Mouse (Mus musculus) adrenal gland, adult 18-20 months (tissue): ENCODE measurements around the gene Zfhx3. TPM values are rescaled to one million over a fixed set of nuclear protein-coding genes. Genes with fewer than 3 reads are reported as not detected.

Experiments used
- DNase-seq, 2 experiments: peaks; one replicate each; pipeline ENCODE4 v3.0.0; 2021 to 2022; ENCODE audit warnings: low spot score in 2 of 2
- total RNA-seq, 2 experiments: library from RNA; stranded (reverse); gene quantifications; 1 replicate in 1 of 2; 2 replicates in 1 of 2; pipeline ENCODE4 v1.2.3; 2021

Gene Zfhx3
- total RNA-seq, 2 experiments from 2014 or later, result 36.9 to 38.6 TPM

DNA sequence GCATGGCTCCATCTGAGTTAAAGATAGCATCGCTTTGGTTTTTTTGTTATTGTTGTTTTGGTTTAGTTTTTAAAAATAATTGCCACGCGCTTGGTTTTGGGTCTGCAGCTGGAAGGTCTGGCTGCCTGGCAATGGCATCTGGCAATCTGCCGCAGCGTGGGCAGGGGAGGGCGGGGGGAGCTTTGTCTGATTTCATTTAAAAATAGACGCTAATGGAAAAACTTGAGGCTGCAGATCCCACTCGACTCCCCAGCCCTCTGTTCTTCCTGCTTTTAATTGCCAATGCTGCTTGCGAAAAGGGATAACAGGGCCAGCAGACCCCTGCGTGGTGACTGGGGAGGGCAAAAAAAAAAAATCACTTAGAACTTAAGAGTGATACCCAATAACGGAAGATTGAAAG is 69.1 kb downstream of the Zfhx3 start:
- DNase-seq, result no peak

DNA sequence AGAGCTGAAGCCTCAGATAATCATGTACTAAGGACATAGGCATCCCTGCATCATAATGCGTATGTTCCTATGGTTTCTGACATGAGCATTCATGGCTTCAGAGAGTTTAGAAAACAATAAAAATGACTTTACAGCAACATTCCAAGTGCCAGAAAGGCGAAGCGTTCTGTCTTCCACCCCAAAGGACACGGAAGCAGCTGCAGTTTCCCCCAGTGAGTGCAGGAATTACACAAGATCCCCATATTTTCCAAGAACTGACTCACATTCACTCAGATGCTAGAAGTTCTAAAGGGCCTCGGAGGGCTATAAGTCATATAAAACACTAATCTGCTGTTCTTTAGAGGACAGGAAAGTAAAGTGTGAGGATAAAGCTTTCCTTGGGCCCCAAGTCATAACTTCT is 75.3 kb downstream of the Zfhx3 start:
- no peak for DNase-seq

DNA sequence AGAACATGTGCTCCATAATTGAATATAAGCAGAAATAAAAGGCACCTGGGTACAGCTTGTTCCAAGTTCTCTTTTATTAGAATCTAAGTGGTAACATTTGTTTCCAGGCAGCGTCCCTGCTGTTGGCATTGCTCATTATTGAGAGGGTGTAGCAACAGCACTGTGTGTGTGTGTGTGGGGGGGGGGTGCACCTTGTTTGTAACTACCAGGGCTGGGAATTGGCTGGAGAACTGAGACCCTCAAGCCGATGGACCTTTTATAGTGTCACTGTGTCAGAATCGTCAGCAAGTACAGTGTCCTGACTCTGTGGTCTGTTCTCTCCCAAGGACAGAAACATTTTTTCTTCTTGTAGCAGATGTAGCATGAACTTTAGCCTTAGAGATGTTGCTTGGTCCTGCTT is 77.2 kb downstream of the Zfhx3 start:
- no peak for DNase-seq

DNA sequence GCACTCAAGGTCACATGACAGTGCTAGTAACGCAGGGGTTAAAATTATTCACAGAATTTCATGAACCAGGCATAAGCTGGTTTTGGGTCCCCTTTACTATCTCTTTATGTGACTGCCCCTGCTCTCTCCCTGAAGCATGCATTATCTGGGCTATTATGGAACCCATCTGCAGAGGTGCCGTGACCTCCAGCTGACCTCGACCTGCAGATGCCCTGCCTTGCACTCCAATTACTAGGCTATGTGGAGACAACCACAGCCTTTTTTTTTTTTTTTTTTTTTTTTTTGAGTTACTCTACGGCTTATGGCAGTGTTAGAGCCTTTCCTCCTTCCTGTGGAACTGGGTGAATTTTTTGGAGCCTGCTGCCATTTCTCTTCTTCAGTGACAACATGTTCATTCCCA is 80.0 kb downstream of the Zfhx3 start:
- no peak for DNase-seq

DNA sequence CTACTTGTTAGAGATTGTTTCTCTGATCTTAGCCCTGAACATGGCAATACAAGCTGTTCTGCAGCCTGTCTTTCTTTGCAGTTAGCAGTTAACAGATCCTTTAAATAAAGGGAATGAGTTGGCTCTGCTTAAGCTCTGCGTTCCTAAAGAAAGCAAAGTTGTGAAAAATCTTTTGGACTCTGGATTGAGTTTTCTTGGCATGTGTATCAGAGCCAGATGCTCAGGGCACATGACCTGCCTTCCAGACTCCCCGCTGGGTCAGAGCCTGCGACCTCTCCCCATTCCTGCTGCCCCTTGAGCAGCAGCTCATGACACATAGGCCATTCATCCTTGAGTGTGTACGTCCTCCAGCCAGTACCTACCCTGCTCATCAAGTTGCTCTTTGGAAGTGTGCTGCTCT is 81.9 kb downstream of the Zfhx3 start:
- DNase-seq, result no peak

DNA sequence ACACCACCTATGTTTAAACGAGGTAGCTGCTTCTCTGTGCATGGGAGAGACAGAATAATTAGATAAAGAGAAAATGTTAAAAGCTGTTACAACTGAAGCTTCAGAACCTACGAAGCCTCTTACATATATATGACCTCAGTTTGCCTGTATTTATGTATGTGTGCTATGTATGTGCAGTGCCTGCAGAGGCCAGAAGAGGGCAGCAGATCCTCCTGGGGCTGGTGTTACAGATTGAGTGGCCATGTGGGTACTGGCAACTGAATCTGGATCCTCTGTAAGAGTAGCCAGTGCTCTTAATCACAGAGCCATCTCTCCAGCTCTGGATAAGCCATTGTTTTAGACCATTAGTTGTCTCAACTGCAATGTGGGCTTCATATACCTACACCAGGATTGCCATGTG is 82.8 kb downstream of the Zfhx3 start:
- DNase-seq, result no peak

DNA sequence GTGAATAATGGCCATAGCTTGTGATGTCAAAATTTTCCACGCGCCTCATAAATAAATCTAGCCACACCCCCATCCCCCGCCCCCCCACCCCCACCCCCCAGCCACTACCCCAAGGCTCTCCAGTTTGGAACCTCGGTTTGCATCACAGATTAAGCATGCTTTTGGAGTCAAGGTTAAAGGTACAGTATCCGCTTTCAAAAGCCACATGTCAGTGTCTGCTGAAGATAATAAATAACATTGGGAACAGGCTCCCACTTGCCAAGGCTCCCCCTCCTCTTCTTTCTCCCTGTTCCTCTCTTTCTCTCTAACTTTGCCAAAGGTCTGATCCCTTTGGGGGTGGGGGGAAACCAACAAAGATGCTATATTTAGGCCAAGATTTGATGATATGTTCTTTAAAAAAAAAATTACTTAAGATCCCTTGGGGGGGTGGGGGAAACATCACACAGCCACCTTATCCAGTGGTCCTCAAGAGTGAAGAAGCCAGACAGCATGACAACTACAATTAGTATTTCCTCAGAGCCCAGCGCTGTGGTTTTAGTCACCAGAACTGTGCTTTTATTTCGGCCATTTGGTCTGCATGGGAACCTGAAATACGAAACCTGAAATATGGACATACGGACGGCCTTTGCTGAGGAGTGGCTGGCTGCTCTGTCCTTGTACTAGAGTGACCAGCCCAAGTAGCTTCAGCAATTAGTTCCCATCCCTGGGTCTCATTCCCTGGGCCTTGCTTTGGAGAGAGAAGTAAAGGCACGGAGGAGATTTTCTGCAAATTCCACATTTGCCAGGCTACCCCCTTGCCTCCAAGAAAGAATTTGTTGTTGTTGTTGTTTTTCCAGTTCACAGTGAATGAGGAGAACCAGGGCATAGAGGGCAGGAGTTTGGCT is 84.4 kb downstream of the Zfhx3 start:
- no peak for DNase-seq

DNA sequence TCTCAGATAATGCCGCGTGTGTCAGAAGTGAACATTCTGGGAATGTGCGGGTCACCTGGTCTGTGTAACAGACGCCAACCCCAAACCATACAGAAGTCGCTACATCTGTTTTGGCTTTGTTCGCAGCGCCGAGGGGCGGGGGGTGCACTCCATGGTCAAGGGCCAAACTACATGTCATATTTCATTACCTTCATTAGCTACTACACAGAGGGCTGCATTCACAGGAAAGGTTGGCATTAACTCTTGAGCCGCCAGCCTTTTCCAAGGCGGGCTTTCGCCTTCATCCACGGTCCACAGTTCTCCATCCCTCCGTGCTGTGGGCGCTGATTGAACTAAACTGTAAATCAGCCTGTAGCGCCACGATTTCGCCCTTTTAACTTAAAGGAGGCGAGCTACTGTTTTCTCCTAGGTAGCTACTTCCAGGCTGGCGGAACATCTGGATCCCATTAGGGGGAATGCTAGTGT is 85.1 kb downstream of the Zfhx3 start:
- peak in 1 of 2 experiments; percentile 19 for DNase-seq

DNA sequence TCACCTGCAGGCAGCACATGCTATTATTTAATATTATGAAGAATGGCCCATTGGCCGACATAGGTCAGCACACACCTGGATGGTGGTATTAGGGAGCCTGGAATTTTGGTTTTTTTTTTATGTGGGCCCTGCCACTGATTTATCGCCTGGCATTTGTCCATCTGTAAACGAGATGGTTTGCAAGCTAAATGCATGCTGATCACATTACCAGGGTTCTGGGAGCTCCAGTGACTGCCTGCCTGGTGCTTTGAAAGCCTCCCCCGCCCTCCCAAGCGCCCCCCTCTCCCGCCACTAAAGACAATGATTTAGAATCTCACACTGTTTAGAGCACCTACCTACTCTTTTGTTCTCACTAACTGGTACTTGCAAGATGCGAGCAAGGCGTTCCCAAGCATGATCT is 86.0 kb downstream of the Zfhx3 start:
- no peak for DNase-seq

DNA sequence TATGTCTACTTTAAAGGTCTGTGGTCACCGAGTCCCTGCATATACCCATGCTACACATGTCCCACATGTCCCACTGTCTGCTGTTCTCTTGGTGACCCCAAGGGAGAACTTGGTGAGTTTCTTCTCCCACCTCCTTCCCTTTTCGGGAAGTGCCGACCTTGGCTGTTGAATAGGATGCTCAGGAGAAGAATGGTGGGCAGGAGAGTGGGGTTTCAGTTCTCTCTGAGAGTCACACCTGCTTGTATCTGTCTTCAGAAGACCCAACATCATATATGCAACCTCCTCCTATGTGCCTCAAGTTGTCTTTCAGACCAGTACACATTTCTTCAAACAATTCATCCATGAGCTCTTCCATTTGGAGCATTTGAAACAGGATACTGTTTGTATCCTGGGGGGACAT is 88.7 kb downstream of the Zfhx3 start:
- DNase-seq, result no peak

DNA sequence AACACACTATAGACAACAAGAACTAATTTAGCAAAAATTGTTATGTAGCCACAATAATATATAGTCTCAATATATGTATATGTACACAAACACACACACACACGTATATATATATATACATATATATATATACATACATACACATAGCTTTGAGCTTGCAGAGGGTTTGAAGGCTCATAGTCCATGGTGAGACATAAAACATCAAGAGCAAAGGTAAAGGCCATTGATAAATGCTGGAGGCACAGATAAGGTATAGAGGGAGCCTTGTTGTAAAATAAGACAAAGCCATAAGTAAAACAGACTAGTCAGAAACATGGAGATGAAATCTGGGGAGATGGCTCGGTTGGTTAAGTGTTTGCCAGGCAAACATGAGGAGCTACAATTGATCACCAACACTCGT is 91.6 kb downstream of the Zfhx3 start:
- no peak for DNase-seq

DNA sequence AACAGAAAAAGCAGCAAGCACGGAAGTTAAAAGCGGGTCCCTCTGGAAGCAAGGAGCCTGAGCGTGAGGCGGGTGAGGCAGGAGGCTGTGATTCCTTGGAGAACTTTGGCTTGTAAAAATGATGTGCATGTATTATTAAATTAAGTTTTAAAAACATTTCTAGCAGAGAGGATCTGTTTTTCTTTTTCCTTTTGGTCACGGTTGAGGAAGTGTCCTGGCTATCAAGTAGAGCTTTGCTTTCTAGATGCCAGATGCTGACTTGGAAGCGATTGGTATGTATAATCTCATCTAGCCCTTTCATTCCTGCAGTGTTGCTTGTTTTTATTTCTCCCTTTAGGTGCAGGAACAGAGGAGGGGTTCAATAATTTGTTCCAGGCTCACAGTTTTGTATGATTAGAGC is 92.3 kb downstream of the Zfhx3 start:
- DNase-seq, result no peak

DNA sequence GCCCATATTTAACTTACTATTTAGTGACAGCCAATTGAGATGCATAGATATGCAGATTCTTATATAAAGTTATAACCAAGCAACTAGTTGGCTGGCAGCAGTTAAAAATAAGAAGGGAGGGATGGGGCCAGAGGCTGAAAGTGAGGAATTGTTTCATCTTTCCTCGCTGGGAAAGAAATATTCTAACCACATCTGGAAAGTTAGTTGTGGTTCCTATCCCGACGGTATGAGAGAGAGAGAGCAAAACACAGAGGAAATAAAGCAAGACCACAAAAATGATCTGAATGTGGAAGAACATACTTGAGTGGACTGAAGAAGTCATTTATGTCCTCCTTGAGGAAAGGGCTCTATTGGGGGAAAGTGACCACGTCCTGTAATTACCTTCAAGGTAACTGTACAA is 101.2 kb downstream of the Zfhx3 start:
- DNase-seq, result no peak

DNA sequence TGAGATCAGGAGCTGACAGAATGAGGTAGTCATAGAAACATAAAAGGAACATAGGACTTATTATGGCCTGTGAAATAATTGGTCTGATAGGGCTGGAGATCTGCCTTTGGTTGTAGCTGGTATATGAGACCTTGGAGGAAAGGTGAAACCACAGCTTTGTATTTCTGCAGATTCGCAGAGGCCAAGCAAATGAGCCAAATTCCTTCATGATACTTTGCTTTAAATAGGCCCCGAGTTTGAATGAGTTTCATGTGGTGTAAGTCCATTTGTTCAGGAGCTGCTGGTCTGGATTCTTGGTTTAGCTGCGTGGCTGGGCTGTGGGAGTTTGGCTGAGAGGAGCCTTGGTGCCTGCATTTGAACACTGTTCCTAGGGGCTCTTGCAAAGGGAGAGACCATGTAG is 101.7 kb downstream of the Zfhx3 start:
- DNase-seq, result no peak

DNA sequence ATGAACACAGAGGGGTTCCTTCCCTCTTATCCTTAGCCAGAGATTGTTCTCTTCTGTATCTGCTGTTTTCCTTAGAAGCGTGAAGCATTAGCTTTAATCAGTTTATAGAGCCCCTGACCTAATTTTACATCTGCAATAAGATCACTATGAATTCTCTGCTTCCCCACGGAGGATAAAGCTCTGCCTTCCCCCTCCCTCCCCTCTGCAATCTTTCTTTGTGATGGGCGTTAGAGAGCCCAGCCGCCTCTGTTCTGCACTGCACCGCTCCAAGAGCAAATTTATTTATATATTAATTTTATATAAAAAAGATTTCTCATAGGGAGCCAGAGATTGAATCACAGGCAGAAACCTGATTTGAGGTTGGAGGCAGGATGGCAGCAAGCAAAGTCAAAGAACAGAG is 113.8 kb downstream of the Zfhx3 start:
- no peak for DNase-seq

DNA sequence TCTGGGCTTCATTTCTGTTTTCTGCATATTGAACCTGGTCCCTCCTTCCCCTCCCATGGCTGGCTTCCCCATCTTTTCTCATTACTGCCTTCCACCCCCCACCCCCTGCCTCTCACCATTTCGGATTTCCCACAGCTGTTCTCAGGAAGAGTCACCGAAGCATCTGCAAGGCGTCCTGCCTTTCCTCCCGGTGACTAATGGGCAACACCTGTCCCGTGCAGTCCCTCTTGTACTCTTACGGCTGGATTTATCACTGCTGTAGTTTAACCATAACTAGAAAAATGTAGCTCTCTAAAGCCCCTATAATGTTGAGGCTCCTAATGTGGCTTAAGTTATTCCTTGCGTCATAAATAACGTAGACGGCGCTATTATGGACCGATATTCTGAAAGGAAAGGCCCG is 119.5 kb downstream of the Zfhx3 start:
- no peak for DNase-seq

DNA sequence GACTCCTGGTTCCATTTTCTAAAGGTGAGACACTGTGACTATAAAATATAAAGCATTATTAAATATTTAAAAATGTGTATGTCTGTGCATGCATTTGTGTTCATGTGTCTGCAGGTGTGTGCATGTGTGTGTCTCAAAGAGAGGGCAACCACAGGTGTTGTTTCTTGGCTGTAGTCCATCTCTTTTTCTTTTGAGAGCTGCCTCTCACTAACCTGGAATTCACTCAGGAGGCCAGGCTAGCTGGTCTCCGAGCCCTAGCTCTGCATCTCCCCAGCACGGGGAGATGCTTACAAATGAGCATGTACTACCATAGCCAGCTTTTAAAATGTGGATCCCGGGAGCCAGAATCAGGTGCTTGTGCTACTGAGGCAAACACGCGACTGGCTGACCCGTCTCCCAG is 124.7 kb downstream of the Zfhx3 start:
- no peak for DNase-seq

DNA sequence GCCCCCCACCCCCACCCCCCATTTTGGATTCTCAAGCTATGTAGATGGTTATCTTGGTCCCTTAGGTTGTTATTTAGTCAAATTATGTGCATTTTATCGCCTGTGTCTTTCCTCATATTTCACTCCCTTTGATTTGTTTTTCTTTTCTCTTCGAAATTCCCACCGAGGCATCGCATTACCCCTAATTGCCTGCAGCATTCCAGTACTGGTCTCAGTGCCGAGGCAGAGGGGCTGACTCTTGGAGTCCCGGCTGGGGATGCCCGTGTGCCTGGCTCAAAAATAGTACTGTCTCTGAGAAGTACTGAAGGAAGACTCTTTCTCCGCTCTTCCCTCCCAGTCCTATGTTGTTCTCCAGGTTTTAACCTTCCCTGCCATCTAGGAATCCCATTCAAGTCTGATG is 125.8 kb downstream of the Zfhx3 start:
- DNase-seq, result no peak

DNA sequence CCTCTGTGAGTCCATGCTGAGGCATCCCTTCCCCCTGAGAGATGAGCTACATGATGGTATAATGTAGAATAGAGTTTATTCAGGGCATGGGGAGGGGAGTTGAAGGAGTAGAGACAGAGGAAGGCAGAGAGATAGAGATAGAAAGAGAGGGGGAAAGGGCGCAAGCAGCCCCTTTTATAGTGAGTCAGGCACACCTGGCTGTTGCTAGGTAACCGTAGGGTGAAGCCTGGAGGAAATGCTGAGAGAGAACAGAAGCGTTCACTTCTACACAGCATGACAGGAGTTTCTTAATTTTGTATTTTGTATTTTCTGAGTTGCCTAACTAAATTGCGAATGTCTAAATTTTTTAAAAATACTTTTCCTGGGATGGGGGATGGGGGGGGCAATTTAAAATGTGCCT is 128.0 kb downstream of the Zfhx3 start:
- no peak for DNase-seq

DNA sequence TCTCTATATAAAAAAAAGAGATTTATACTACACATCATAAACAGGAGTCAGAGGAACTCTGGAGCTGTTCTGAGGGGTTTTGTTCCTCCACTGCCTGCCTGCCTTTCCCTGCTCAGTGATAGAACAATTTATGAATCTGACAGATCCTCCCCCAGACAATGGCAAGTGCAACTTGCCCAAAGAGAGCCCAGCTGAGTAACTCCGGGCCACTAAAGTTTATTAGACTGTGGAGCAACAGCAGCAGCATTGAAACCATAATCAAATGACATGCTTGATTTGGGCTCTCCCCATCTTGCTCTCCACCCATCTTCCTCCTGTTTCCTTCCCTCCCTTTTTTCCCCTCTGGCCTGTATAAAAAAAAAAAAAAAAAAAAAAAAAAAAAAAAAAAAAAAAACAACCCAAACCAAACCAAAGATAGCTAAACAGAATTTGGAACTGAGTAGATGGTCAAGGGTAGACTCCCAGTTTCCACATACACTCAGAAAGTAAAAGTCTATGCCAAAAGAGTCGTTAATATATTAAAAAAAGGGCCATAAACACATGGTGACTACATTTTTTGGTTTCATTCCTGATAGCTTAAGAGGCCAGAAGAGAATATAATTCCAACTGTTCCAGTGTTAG is 129.8 kb downstream of the Zfhx3 start:
- DNase-seq, result no peak

DNA sequence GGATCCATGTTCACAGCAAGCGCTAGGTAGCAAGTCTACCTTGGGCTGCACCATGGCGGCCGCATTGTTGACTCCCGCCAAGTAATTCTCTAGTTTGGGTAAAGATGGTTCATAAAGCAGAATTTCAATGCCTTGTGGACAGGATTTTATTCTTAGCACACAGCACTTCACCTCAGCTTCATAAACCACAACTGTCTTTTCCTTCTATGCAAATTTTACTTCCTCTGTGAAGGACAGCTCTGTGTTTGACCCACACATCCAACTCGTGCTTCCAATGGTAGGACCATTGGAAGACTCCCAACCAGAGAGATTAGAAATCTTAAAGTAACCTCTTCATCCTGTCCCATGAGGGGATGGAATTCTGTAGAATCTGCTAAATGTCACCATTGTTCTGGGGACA is 130.4 kb downstream of the Zfhx3 start:
- DNase-seq, result no peak

DNA sequence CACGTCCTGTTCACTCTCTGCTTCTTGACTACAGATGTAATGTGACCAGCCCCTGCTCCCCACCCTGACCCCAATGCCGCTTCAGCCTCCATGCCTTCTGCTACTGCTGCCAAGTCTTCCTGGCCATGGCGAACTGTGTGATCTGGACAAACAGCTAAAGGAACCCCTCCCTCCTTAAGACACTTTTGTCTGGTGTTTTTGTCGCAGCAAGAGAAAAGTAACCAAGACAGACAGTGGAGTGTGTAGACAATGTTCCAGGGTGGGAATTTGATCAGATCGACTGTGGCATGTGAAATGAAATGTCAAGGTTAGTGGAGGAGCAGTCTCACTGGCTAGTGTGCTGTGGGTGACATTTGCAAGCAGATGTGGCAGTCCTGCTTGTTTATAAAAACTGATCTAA is 132.7 kb downstream of the Zfhx3 start:
- peak in 1 of 2 experiments; percentile 16 for DNase-seq

DNA sequence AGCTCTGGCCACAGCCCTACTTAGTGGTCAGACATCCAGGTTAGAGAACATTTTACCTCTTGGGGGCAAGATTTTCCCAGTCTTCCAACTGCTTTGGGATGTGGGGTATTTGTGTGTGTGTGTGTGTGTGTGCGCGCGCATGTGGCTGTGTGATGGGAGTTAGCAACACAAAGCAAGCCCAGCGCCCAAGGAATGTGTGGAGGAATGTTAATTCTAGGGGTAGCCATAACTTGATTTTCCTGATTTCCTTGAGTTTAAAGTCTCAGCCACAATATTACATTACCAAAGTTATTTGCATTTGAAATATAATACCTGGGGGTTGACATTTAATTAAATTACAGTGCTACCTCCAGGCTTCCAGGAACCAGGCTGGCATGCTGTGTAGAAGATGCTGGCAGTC is 136.3 kb downstream of the Zfhx3 start:
- DNase-seq, result no peak
